Mouse (Mus musculus) G1E (cell line): ENCODE measurements at regions not wholly inside any gene's neighbourhood (a gene's known extent, or its start where the extent isn't known, plus 50 kb on each side); places are given as distances from the start of the nearest gene placed in this dataset.

Source experiments
- ATAC-seq: 2 replicates; pipeline ENCODE4 v1.8.0; 2016; ENCODE audit warnings: mild to moderate bottlenecking; ENCODE audit not compliant: insufficient number of reproducible peaks, poor library complexity, low FRiP score, severe bottlenecking; ENCODE audit errors: extremely low read depth
- DNase-seq: peaks from one replicate; pipeline ENCODE4 v3.0.0; 2012; ENCODE audit warnings: low spot score
- H3K27me3 ChIP-seq: 2 replicates; pipeline ENCODE4 v1.6.1; 2012; ENCODE audit warnings: mild to moderate bottlenecking, low read length, inconsistent platforms; ENCODE audit not compliant: insufficient read depth
- H3K36me3 ChIP-seq: replicated peaks from 2 replicates; pipeline ENCODE3; 2012; ENCODE audit warnings: mild to moderate bottlenecking, inconsistent platforms
- H3K4me1 ChIP-seq: 2 replicates; pipeline ENCODE4 v1.6.1; 2012; ENCODE audit warnings: low read depth, low read length, inconsistent platforms, mixed read lengths; ENCODE audit not compliant: insufficient read depth
- H3K4me3 ChIP-seq: 2 replicates; pipeline ENCODE4 v1.5.1; 2012; ENCODE audit warnings: low read depth, mild to moderate bottlenecking, inconsistent platforms, low read length, moderate library complexity, mixed read lengths
- H3K9me3 ChIP-seq: replicated peaks from 2 replicates; pipeline ENCODE4 v1.6.1; 2012; ENCODE audit warnings: inconsistent platforms
- CTCF ChIP-seq: IDR thresholded peaks from 2 replicates; pipeline ENCODE4 v1.5.1; 2012; ENCODE audit warnings: low read depth, low read length, inconsistent platforms, mixed read lengths
- GATA1 ChIP-seq: IDR thresholded peaks from 2 replicates; pipeline ENCODE4 v1.6.1; 2012; ENCODE audit warnings: borderline replicate concordance, low read length, inconsistent platforms, mixed read lengths
- GATA2 ChIP-seq: IDR thresholded peaks from 2 replicates; pipeline ENCODE4 v1.6.1; 2012; ENCODE audit warnings: low read depth, low read length, inconsistent platforms, borderline replicate concordance
- POLR2AphosphoS5 ChIP-seq: IDR thresholded peaks from 2 replicates; pipeline ENCODE4 v1.6.1; 2012; ENCODE audit warnings: low read depth, low read length, inconsistent platforms; ENCODE audit not compliant: insufficient replicate concordance
- TAL1 ChIP-seq: conservative IDR thresholded peaks from 2 replicates; pipeline ENCODE4 v1.6.1; 2012; ENCODE audit warnings: low read depth, low read length, inconsistent platforms, mixed read lengths

GRCm38 (mm10) chr3:39062415-39062814, 175.7 kb downstream of the Fat4 start:
- DNase-seq, result no peak
- no peaks in the 10 kb centered on the region for H3K9me3 ChIP-seq
- H3K36me3 ChIP-seq, result no peaks in the 10 kb centered on the region
- H3K27me3 ChIP-seq, result no peaks in the 10 kb centered on the region
- no peak for ATAC-seq
- no peak overlapping the region for H3K4me3 ChIP-seq
- TF ChIP-seq GATA2 (no peak), GATA1 (no peak), TAL1 (no peak), POLR2AphosphoS5 (no peak), CTCF (no peak)
- no peaks in the 10 kb centered on the region for H3K4me1 ChIP-seq

- Histone ChIP-seq H3K4me1 (no peaks in the 10 kb centered on the region), H3K9me3 (no peaks in the 10 kb centered on the region), H3K36me3 (no peaks in the 10 kb centered on the region), H3K27me3 (no peaks in the 10 kb centered on the region), H3K4me3 (no peak overlapping the region)
- ATAC-seq (no peak), DNase-seq (no peak)
- TF ChIP-seq TAL1, result no peak
- no peak for TF ChIP-seq POLR2AphosphoS5
- TF ChIP-seq CTCF, result no peak
- TF ChIP-seq GATA2, result no peak
- TF ChIP-seq GATA1, result no peak
These were observed 178.7 kb downstream of the Fat4 start for GRCm38 (mm10) chr3:39065457-39065856.

GRCm38 (mm10) chr3:39069011-39069410, 182.3 kb downstream of the Fat4 start:
- TF ChIP-seq POLR2AphosphoS5 (no peak), CTCF (no peak), GATA2 (no peak), GATA1 (no peak), TAL1 (no peak)
- no peak overlapping the region for H3K4me3 ChIP-seq
- no peak for ATAC-seq

GRCm38 (mm10) chr3:39082678-39083270, 196.0 kb downstream of the Fat4 start:
- Histone ChIP-seq H3K27me3 (no peaks in the 10 kb centered on the region), H3K9me3 (0 out of 2 replicates have a peak, but pooled peaks cover 4% of the 10 kb centered on the region), H3K4me1 (no peaks in the 10 kb centered on the region), H3K4me3 (no peak overlapping the region), H3K36me3 (no peaks in the 10 kb centered on the region)
- DNase-seq, result no peak
- ATAC-seq, result no peak
- no peak for TF ChIP-seq POLR2AphosphoS5
- TF ChIP-seq CTCF, result no peak
- TF ChIP-seq GATA2, result no peak
- TF ChIP-seq GATA1, result no peak
- TF ChIP-seq TAL1, result no peak

More at GRCm38 (mm10) chr3:39069011-39069410, 182.3 kb downstream of the Fat4 start:
- Histone ChIP-seq H3K9me3 (0 out of 2 replicates have a peak, but pooled peaks cover 5% of the 10 kb centered on the region), H3K27me3 (no peaks in the 10 kb centered on the region), H3K36me3 (no peaks in the 10 kb centered on the region), H3K4me1 (no peaks in the 10 kb centered on the region)
- DNase-seq, result no peak

GRCm38 (mm10) chr3:39088948-39089347, 202.2 kb downstream of the Fat4 start:
- no peak for TF ChIP-seq TAL1
- no peak for TF ChIP-seq GATA1
- TF ChIP-seq CTCF, result no peak
- TF ChIP-seq GATA2, result no peak
- no peak for TF ChIP-seq POLR2AphosphoS5
- Histone ChIP-seq H3K9me3 (peaks cover 8% of the 10 kb centered on the region), H3K36me3 (no peaks in the 10 kb centered on the region), H3K4me3 (no peak overlapping the region), H3K27me3 (no peaks in the 10 kb centered on the region), H3K4me1 (no peaks in the 10 kb centered on the region)
- DNase-seq, result no peak
- ATAC-seq, result no peak

GRCm38 (mm10) chr3:39102324-39102723, 215.6 kb downstream of the Fat4 start:
- peaks cover 4% of the 10 kb centered on the region; the same call in 1 of the 2 replicates for H3K9me3 ChIP-seq
- ATAC-seq (no peak), DNase-seq (no peak)
- H3K27me3 ChIP-seq, result no peaks in the 10 kb centered on the region
- no peak for TF ChIP-seq TAL1
- TF ChIP-seq POLR2AphosphoS5, result no peak
- no peak for TF ChIP-seq GATA1
- no peak for TF ChIP-seq CTCF
- no peak for TF ChIP-seq GATA2
- no peak overlapping the region for H3K4me3 ChIP-seq
- H3K36me3 ChIP-seq, result no peaks in the 10 kb centered on the region
- no peaks in the 10 kb centered on the region for H3K4me1 ChIP-seq
